Mouse (Mus musculus) kidney, adult 2 months (tissue): ENCODE results near the gene Slc9a3r1. TPM values are rescaled to one million over a fixed set of nuclear protein-coding genes. Genes with fewer than 3 reads are reported as not detected.

Experiments
- DNase-seq: peaks from one replicate; pipeline ENCODE4 v3.0.0; 2021
- H3K27ac ChIP-seq: fragments of 200-500 bp; 2 replicates; pipeline ENCODE4 v1.5.1; 2012; ENCODE audit warnings: low read depth, low read length, control low read depth, inconsistent platforms; ENCODE audit not compliant: insufficient read depth
- H3K27me3 ChIP-seq: fragments of 200-500 bp; replicated peaks from 2 replicates; pipeline ENCODE4 v1.6.1; 2012; ENCODE audit warnings: mild to moderate bottlenecking, moderate library complexity, low read length, inconsistent platforms; ENCODE audit not compliant: control insufficient read depth, insufficient read depth
- H3K36me3 ChIP-seq: fragments of 200-500 bp; 2 replicates; pipeline ENCODE4 v1.6.1; 2012; ENCODE audit warnings: mild to moderate bottlenecking, moderate library complexity, low read length, inconsistent platforms; ENCODE audit not compliant: control insufficient read depth, insufficient read depth
- H3K4me1 ChIP-seq: fragments of 200-500 bp; 2 replicates; pipeline ENCODE4 v1.6.1; 2011; ENCODE audit warnings: low read length; ENCODE audit not compliant: control insufficient read depth, insufficient read depth
- H3K4me3 ChIP-seq: fragments of 200-500 bp; 2 replicates; pipeline ENCODE4 v1.5.1; 2011; ENCODE audit warnings: mild to moderate bottlenecking, low read depth, low read length, control low read depth; ENCODE audit not compliant: insufficient read depth
- CTCF ChIP-seq: fragments of 200-500 bp; conservative IDR thresholded peaks from 2 replicates; pipeline ENCODE4 v1.5.1; 2011; ENCODE audit warnings: low read depth, mild to moderate bottlenecking, control low read depth, low read length, moderate library complexity, mixed read lengths; ENCODE audit not compliant: insufficient read depth, insufficient read length
- POLR2A ChIP-seq: fragments of 200-500 bp; IDR thresholded peaks from one replicate; pipeline ENCODE4 v1.6.1; 2011; ENCODE audit warnings: low read depth, low read length, control low read depth
- WGBS: fragments of 180-500 bp; shearing (Covaris S2); methylation state at CpG from one replicate; pipeline ENCODE4 v1.1.7; 2018; 5-methylcytosine and 5-hydroxymethylcytosine counted together
- polyA plus RNA-seq: library from polyadenylated mRNA; depleted of rRNA; stranded (reverse); fragments of >200 nt; gene quantifications from 2 replicates; pipeline ENCODE4 v1.2.3, GENCODE M21; 2012

Slc9a3r1 gene
- polyA plus RNA-seq, 1 experiment: 239 TPM

- TF ChIP-seq CTCF: no peak
- no peak for TF ChIP-seq POLR2A
- Histone ChIP-seq H3K4me1 (no peaks in the 10 kb centered on the region; the same call in 1 of the 2 replicates), H3K27ac (no peak overlapping the region), H3K4me3 (no peak overlapping the region), H3K36me3 (no peaks in the 10 kb centered on the region), H3K27me3 (no peaks in the 10 kb centered on the region)
- 85% methylated on average over 6 of the region's 6 CpGs for WGBS
- no peak for DNase-seq
Observed at GRCm38 (mm10) chr11:115194693-115195092, 31.6 kb downstream of the Slc9a3r1 start.

GRCm38 (mm10) chr11:115195933-115196332 is 32.8 kb downstream of the Slc9a3r1 start:
- WGBS: 90% methylated on average over 5 of the region's 5 CpGs

GRCm38 (mm10) chr11:115197558-115197957 is 34.4 kb downstream of the Slc9a3r1 start:
- no peak for DNase-seq
- no peaks in the 10 kb centered on the region for H3K4me1 ChIP-seq
- TF ChIP-seq CTCF (no peak), POLR2A (no peak)
- no peaks in the 10 kb centered on the region for H3K36me3 ChIP-seq
- no peak overlapping the region for H3K27ac ChIP-seq
- 85% methylated on average over 8 of the region's 8 CpGs for WGBS
- no peaks in the 10 kb centered on the region for H3K27me3 ChIP-seq
- no peak overlapping the region for H3K4me3 ChIP-seq

More at GRCm38 (mm10) chr11:115195933-115196332, 32.8 kb downstream of the Slc9a3r1 start:
- Histone ChIP-seq H3K36me3 (no peaks in the 10 kb centered on the region), H3K27ac (no peak overlapping the region), H3K27me3 (no peaks in the 10 kb centered on the region), H3K4me1 (no peaks in the 10 kb centered on the region; the same call in 1 of the 2 replicates), H3K4me3 (no peak overlapping the region)
- TF ChIP-seq CTCF (no peak), POLR2A (no peak)
- DNase-seq: no peak

- TF ChIP-seq POLR2A (no peak), CTCF (no peak)
- H3K27me3 ChIP-seq: no peaks in the 10 kb centered on the region
- no peaks in the 10 kb centered on the region for H3K36me3 ChIP-seq
- H3K27ac ChIP-seq: no peak overlapping the region
- no peak overlapping the region for H3K4me3 ChIP-seq
- DNase-seq: no peak
- H3K4me1 ChIP-seq: no peaks in the 10 kb centered on the region
- WGBS: 72% methylated on average over 12 of the region's 12 CpGs
Observed at GRCm38 (mm10) chr11:115198932-115199384, 35.8 kb downstream of the Slc9a3r1 start.

- Histone ChIP-seq H3K4me1 (no peaks in the 10 kb centered on the region), H3K27ac (no peak overlapping the region), H3K4me3 (no peak overlapping the region), H3K27me3 (no peaks in the 10 kb centered on the region), H3K36me3 (no peaks in the 10 kb centered on the region; the same call in 1 of the 2 replicates)
- TF ChIP-seq CTCF: no peak
- no peak for TF ChIP-seq POLR2A
- 82% methylated on average over 4 of the region's 4 CpGs for WGBS
- DNase-seq: no peak
Observed at GRCm38 (mm10) chr11:115200520-115200919, 37.4 kb downstream of the Slc9a3r1 start.

- no peaks in the 10 kb centered on the region; the same call in 1 of the 2 replicates for H3K36me3 ChIP-seq
- no peak overlapping the region for H3K27ac ChIP-seq
- no peaks in the 10 kb centered on the region for H3K4me1 ChIP-seq
- H3K27me3 ChIP-seq: no peaks in the 10 kb centered on the region
- H3K4me3 ChIP-seq: no peak overlapping the region
- TF ChIP-seq POLR2A (no peak), CTCF (peak; percentile 97)
- 21% methylated on average over 12 of the region's 12 CpGs for whole genome bisulfite sequencing
- DNase-seq: peak; percentile 81
Observed at GRCm38 (mm10) chr11:115202316-115202715, 39.2 kb downstream of the Slc9a3r1 start.

GRCm38 (mm10) chr11:115202756-115203155 is 39.6 kb downstream of the Slc9a3r1 start:
- H3K4me1 ChIP-seq: no peaks in the 10 kb centered on the region
- no peak for DNase-seq
- H3K36me3 ChIP-seq: no peaks in the 10 kb centered on the region; the same call in 1 of the 2 replicates
- 93% methylated on average over 9 of the region's 9 CpGs for WGBS
- no peaks in the 10 kb centered on the region for H3K27me3 ChIP-seq
- no peak overlapping the region for H3K4me3 ChIP-seq
- TF ChIP-seq POLR2A: no peak
- TF ChIP-seq CTCF: no peak
- no peak overlapping the region for H3K27ac ChIP-seq
